Mouse (Mus musculus) c-Kit-positive CD71-positive TER-119-negative erythroid progenitor cells, embryonic 14.5 days (primary cell): ENCODE measurements around the gene Stom.
A peak's percentile ranks its signal among the peaks of the same experiment; 100 is the strongest.

ENCODE experiments used
- DNase-seq: peaks from one replicate; pipeline ENCODE4 v3.0.0-alpha.2; 2013; ENCODE audit warnings: low read depth

Gene Stom

GRCm38 (mm10) chr2:35336388-35337280 lies at the start of gene Stom:
Gene Stom, minus strand, starts transcription at chr2:35336976.
- DNase-seq, result peak; percentile 99

- no peak for DNase-seq
Observed at GRCm38 (mm10) chr2:35385441-35385871, 48.7 kb upstream of the Stom start.

- DNase-seq, result no peak
Observed at GRCm38 (mm10) chr2:35379306-35379705, 42.5 kb upstream of the Stom start.

- DNase-seq, result no peak
Observed at GRCm38 (mm10) chr2:35377600-35377999, 40.8 kb upstream of the Stom start.

- peak; percentile 61 for DNase-seq
Observed at GRCm38 (mm10) chr2:35373003-35373402, 36.2 kb upstream of the Stom start.

- no peak for DNase-seq
Observed at GRCm38 (mm10) chr2:35370686-35371085, 33.9 kb upstream of the Stom start.

- DNase-seq, result no peak
Observed at GRCm38 (mm10) chr2:35367629-35368028, 30.9 kb upstream of the Stom start, which contains the start of gene 4930568D16Rik. Gene 4930568D16Rik, minus strand, starts transcription at chr2:35367729.

GRCm38 (mm10) chr2:35349184-35349583 lies 12.4 kb upstream of the Stom start:
- no peak for DNase-seq

- DNase-seq, result no peak
Observed at GRCm38 (mm10) chr2:35345984-35346383, 9.2 kb upstream of the Stom start.

- DNase-seq, result no peak
Observed at GRCm38 (mm10) chr2:35342605-35343004, 5.8 kb upstream of the Stom start.

GRCm38 (mm10) chr2:35338707-35339106 lies 1.9 kb upstream of the Stom start:
- DNase-seq, result no peak

- DNase-seq, result no peak
Observed at GRCm38 (mm10) chr2:35338036-35338435, 1.3 kb upstream of the Stom start.

GRCm38 (mm10) chr2:35337419-35337818 lies 643 bp upstream of the Stom start:
- no peak for DNase-seq

GRCm38 (mm10) chr2:35335620-35336019 lies 1.2 kb downstream of the Stom start:
- DNase-seq, result no peak

GRCm38 (mm10) chr2:35333670-35334069 lies 3.1 kb downstream of the Stom start:
- DNase-seq, result no peak

- DNase-seq, result no peak
Observed at GRCm38 (mm10) chr2:35331205-35331604, 5.6 kb downstream of the Stom start.

- no peak for DNase-seq
Observed at GRCm38 (mm10) chr2:35329061-35329460, 7.7 kb downstream of the Stom start.

GRCm38 (mm10) chr2:35328064-35328792 lies 8.5 kb downstream of the Stom start:
- DNase-seq, result no peak

GRCm38 (mm10) chr2:35327583-35327982 lies 9.2 kb downstream of the Stom start:
- no peak for DNase-seq

GRCm38 (mm10) chr2:35326931-35327330 lies 9.8 kb downstream of the Stom start:
- DNase-seq, result no peak

- no peak for DNase-seq
Observed at GRCm38 (mm10) chr2:35325930-35326329, 10.8 kb downstream of the Stom start.

- DNase-seq, result no peak
Observed at GRCm38 (mm10) chr2:35322404-35323164, 14.2 kb downstream of the Stom start.
